9 mouse cellular contexts compared by ENCODE assay signal in the genomic region with DNA sequence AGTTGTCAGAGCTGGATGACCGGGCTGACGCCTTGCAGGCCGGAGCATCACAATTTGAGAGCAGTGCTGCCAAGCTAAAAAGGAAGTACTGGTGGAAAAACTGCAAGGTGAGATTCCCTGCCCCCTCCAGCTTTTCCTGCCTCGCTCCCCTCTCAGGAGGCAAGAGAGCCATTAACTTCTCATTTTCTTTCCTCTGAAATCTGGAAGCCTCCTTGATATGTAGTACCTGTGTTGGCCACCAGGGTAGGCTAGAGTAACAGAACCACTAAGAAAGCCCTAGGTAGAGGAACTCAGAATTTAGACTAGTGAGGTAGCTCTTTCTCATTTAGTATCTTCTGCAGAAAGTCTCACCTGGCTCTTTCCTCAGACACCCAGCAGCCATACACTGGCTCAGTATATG. TPM values are rescaled to one million over a fixed set of nuclear protein-coding genes. Genes with fewer than 3 reads are reported as not detected.
DNase-seq lines count a peak whose midpoint lies in the region; ATAC-seq lines count a peak whose summit lies in the region.
"Had no signal": no experiment of that assay in that cellular context is flagged by ENCODE, and none has a peak within 500 bp of the region (broad histone marks: within the 10 kb centered on the region; RNA-seq: fewer than 3 reads in every experiment).

No protein-coding gene starts in this region.

- H3K4me3 ChIP-seq in hindbrain, embryonic 10.5 days: no peak overlapping the region
- no peak overlapping the region for H3K4me3 ChIP-seq in hindbrain, embryonic 13.5 days
- H3K4me3 ChIP-seq in neural tube, embryonic 11.5 days (ENCODE audit: low read depth, low read length): no peak overlapping the region
- H3K4me3 ChIP-seq: erythroblast, embryonic 14.5 days had no signal

- no peak for ATAC-seq in hindbrain, embryonic 13.5 days (ENCODE audit: low FRiP score)
- peak; percentile 16 for ATAC-seq in CD4-positive, CD25-positive, alpha-beta regulatory T cell, adult 4 months
- no peak for ATAC-seq in neural tube, embryonic 11.5 days (ENCODE audit: insufficient read depth, low FRiP score, low TSS enrichment)

- H3K9me3 ChIP-seq in hindbrain, embryonic 10.5 days: no peaks in the 10 kb centered on the region
- H3K9me3 ChIP-seq in hindbrain, embryonic 13.5 days: no peaks in the 10 kb centered on the region
- no peaks in the 10 kb centered on the region for H3K9me3 ChIP-seq in neural tube, embryonic 11.5 days (ENCODE audit: control insufficient read depth, low read length)

- H3K36me3 ChIP-seq in hindbrain, embryonic 10.5 days: no peaks in the 10 kb centered on the region
- H3K36me3 ChIP-seq in hindbrain, embryonic 13.5 days: peaks cover 8% of the 10 kb centered on the region; the same call in 1 of the 2 replicates
- H3K36me3 ChIP-seq in neural tube, embryonic 11.5 days (ENCODE audit: control insufficient read depth, insufficient read depth, low read length): no peaks in the 10 kb centered on the region

- no peak overlapping the region for H3K4me2 ChIP-seq in hindbrain, embryonic 13.5 days
- H3K4me2 ChIP-seq in neural tube, embryonic 11.5 days (ENCODE audit: low read depth): no peak overlapping the region

- H3K9ac ChIP-seq in hindbrain, embryonic 13.5 days: no peak overlapping the region
- no peak overlapping the region for H3K9ac ChIP-seq in neural tube, embryonic 11.5 days (ENCODE audit: low read length)

- DNase-seq in hindbrain, embryonic 10.5 days (ENCODE audit: low spot score): peak; percentile 31
- DNase-seq in brain, adult 2 months (ENCODE audit: low read depth, low spot score): peak; percentile 83
- DNase-seq in forelimb bud, embryonic 11.5 days (ENCODE audit: low read depth, low spot score): peak; percentile 67
- peak; percentile 58 to 64 for DNase-seq in left cerebral cortex, adult 18-20 months (ENCODE audit: low spot score in 2 of 2)
- peak; percentile 48 for DNase-seq in neural tube, embryonic 11.5 days (ENCODE audit: low spot score)
- DNase-seq in thymus, postnatal 36 days: peak; percentile 67 to 71

- WGBS in hindbrain, embryonic 10.5 days: 79% methylated on average over 4 of the region's 4 CpGs
- 80% methylated on average over 4 of the region's 4 CpGs for WGBS in hindbrain, embryonic 13.5 days
- WGBS in neural tube, embryonic 11.5 days: 82% methylated on average over 4 of the region's 4 CpGs

- peaks cover 15% of the 10 kb centered on the region for H3K4me1 ChIP-seq in hindbrain, embryonic 10.5 days (replicated peaks)
- H3K4me1 ChIP-seq in hindbrain, embryonic 13.5 days (replicated peaks): peaks cover 10% of the 10 kb centered on the region
- H3K4me1 ChIP-seq in neural tube, embryonic 11.5 days (ENCODE audit: control insufficient read depth, insufficient read depth, low read length): no peaks in the 10 kb centered on the region; the same call in 1 of the 2 replicates

- H3K27ac ChIP-seq in hindbrain, embryonic 10.5 days: no peak overlapping the region
- no peak overlapping the region for H3K27ac ChIP-seq in hindbrain, embryonic 13.5 days
- H3K27ac ChIP-seq in neural tube, embryonic 11.5 days (ENCODE audit: low read depth, low read length): no peak overlapping the region

- peaks cover 10% of the 10 kb centered on the region for H3K27me3 ChIP-seq in hindbrain, embryonic 10.5 days (ENCODE audit: insufficient read depth, poor library complexity, severe bottlenecking)
- peaks cover 8% of the 10 kb centered on the region; the same call in 1 of the 2 replicates for H3K27me3 ChIP-seq in hindbrain, embryonic 13.5 days
- H3K27me3 ChIP-seq in neural tube, embryonic 11.5 days (ENCODE audit: control insufficient read depth, insufficient read depth, low read length): no peaks in the 10 kb centered on the region

RNA-seq across cellular contexts. Expression of gene Vamp1, which starts 3.6 kb away (rescaled TPM):
- polyA plus RNA-seq in hindbrain, embryonic 10.5 days (2016; fragmentation: Nextera tagmentation; extraction: Ambion mirVana): 3.3 and 3.9 TPM in 2 replicates
- 11.3 and 12.9 TPM in 2 replicates for polyA plus RNA-seq in hindbrain, embryonic 13.5 days (2015; fragmentation: Nextera tagmentation; extraction: Ambion mirVana)
- 10 to 100 TPM; 17.0 to 28.4 TPM for polyA plus RNA-seq in CD4-positive, CD25-positive, alpha-beta regulatory T cell, adult 4 months (2017; shearing (Covaris generic))
- total RNA-seq in left cerebral cortex, adult 18-20 months (2021): 100 to 1,000 TPM; 111 to 145 TPM
- 2.2 and 2.5 TPM in 2 replicates for polyA plus RNA-seq in neural tube, embryonic 11.5 days (2014; fragmentation: Nextera tagmentation; extraction: Ambion mirVana)

RNA-seq across cellular contexts. Expression of gene Tapbpl, which starts 12.7 kb away (rescaled TPM):
- polyA plus RNA-seq in hindbrain, embryonic 10.5 days (2016; fragmentation: Nextera tagmentation; extraction: Ambion mirVana): 1.9 TPM in 2 replicates
- polyA plus RNA-seq in hindbrain, embryonic 13.5 days (2015; fragmentation: Nextera tagmentation; extraction: Ambion mirVana): 4.3 and 5.0 TPM in 2 replicates
- polyA plus RNA-seq in CD4-positive, CD25-positive, alpha-beta regulatory T cell, adult 4 months (2017; shearing (Covaris generic)): 100 to 1,000 TPM in 1 of 2 experiments, 10 to 100 TPM in 1; 88.2 to 156 TPM
- 1 to 10 TPM; 6.5 to 6.8 TPM for total RNA-seq in left cerebral cortex, adult 18-20 months (2021)
- polyA plus RNA-seq in neural tube, embryonic 11.5 days (2014; fragmentation: Nextera tagmentation; extraction: Ambion mirVana): 1.2 and 1.7 TPM in 2 replicates

RNA-seq across cellular contexts. Expression of gene Cd27, which starts 17.8 kb away (rescaled TPM):
- polyA plus RNA-seq in hindbrain, embryonic 10.5 days (2016; fragmentation: Nextera tagmentation; extraction: Ambion mirVana): 1.2 TPM in 2 replicates
- 1.5 and 2.2 TPM in 2 replicates for polyA plus RNA-seq in hindbrain, embryonic 13.5 days (2015; fragmentation: Nextera tagmentation; extraction: Ambion mirVana)
- polyA plus RNA-seq in CD4-positive, CD25-positive, alpha-beta regulatory T cell, adult 4 months (2017; shearing (Covaris generic)): 100 to 1,000 TPM; 638 to 724 TPM
- not detected for total RNA-seq in left cerebral cortex, adult 18-20 months (2021)
- 0.77 and 1.3 TPM in 2 replicates for polyA plus RNA-seq in neural tube, embryonic 11.5 days (2014; fragmentation: Nextera tagmentation; extraction: Ambion mirVana)

RNA-seq across cellular contexts. Expression of gene Mrpl51, which starts 27.4 kb away (rescaled TPM):
- 206 and 213 TPM in 2 replicates for polyA plus RNA-seq in hindbrain, embryonic 10.5 days (2016; fragmentation: Nextera tagmentation; extraction: Ambion mirVana)
- 158 and 164 TPM in 2 replicates for polyA plus RNA-seq in hindbrain, embryonic 13.5 days (2015; fragmentation: Nextera tagmentation; extraction: Ambion mirVana)
- 10 to 100 TPM; 67.5 to 77.7 TPM for polyA plus RNA-seq in CD4-positive, CD25-positive, alpha-beta regulatory T cell, adult 4 months (2017; shearing (Covaris generic))
- total RNA-seq in left cerebral cortex, adult 18-20 months (2021): 10 to 100 TPM; 69.7 to 81.2 TPM
- polyA plus RNA-seq in neural tube, embryonic 11.5 days (2014; fragmentation: Nextera tagmentation; extraction: Ambion mirVana): 178 and 192 TPM in 2 replicates

RNA-seq across cellular contexts. Expression of gene Ncapd2, which starts 27.5 kb away (rescaled TPM):
- polyA plus RNA-seq in hindbrain, embryonic 10.5 days (2016; fragmentation: Nextera tagmentation; extraction: Ambion mirVana): 199 and 233 TPM in 2 replicates
- 56.7 and 62.9 TPM in 2 replicates for polyA plus RNA-seq in hindbrain, embryonic 13.5 days (2015; fragmentation: Nextera tagmentation; extraction: Ambion mirVana)
- polyA plus RNA-seq in CD4-positive, CD25-positive, alpha-beta regulatory T cell, adult 4 months (2017; shearing (Covaris generic)): 10 to 100 TPM; 22.6 to 49.4 TPM
- total RNA-seq in left cerebral cortex, adult 18-20 months (2021): 10 to 100 TPM; 22.0 to 24.4 TPM
- polyA plus RNA-seq in neural tube, embryonic 11.5 days (2014; fragmentation: Nextera tagmentation; extraction: Ambion mirVana): 137 and 139 TPM in 2 replicates

Comparison
In these comparisons a context has a peak if more than half of its experiments do, and no peak if none do; other contexts are left out.
1. DNase-seq: peak in every context shown above with its lines; median percentile 83 in brain, adult 2 months; 69 in thymus, postnatal 36 days; 67 in forelimb bud, embryonic 11.5 days; 61 in left cerebral cortex, adult 18-20 months; 48 in neural tube, embryonic 11.5 days; 31 in hindbrain, embryonic 10.5 days.
2. RNA of gene Tapbpl, which starts 12.7 kb away (polyA plus RNA-seq): 88.2 to 156 TPM in CD4-positive, CD25-positive, alpha-beta regulatory T cell, adult 4 months; 4.3 to 5.0 TPM in hindbrain, embryonic 13.5 days, 1.9 TPM in hindbrain, embryonic 10.5 days and 1.2 to 1.7 TPM in neural tube, embryonic 11.5 days; every median in the first group is over 10 times any median in the second.
3. RNA of gene Cd27, which starts 17.8 kb away (polyA plus RNA-seq): 638 to 724 TPM in CD4-positive, CD25-positive, alpha-beta regulatory T cell, adult 4 months; 1.5 to 2.2 TPM in hindbrain, embryonic 13.5 days, 1.2 TPM in hindbrain, embryonic 10.5 days and 0.77 to 1.3 TPM in neural tube, embryonic 11.5 days; every median in the first group is over 100 times any median in the second.